Mouse (Mus musculus) limb, embryonic 13.5 days (tissue): ENCODE results near the gene Wdr46. TPM values are rescaled to one million over a fixed set of nuclear protein-coding genes. Genes with fewer than 3 reads are reported as not detected.
"Not testable (repeated sequence)": the region's sequence is repeated elsewhere in the genome, so short reads cannot be mapped to it uniquely, and the experiment has no call there.

Source experiments
- ATAC-seq: fragments of 200-750 bp; cut with Nextera tagmentation; 2 replicates; pipeline ENCODE4 v1.8.0; 2017; ENCODE audit warnings: low read depth, moderate number of reproducible peaks, moderate TSS enrichment; ENCODE audit not compliant: low FRiP score
- H3K27ac ChIP-seq: fragments of 300-500 bp; sonication (generic); 2 replicates; pipeline ENCODE4 v1.5.1; 2015; ENCODE audit warnings: inconsistent platforms, mild to moderate bottlenecking, moderate library complexity
- H3K27me3 ChIP-seq: fragments of 300-500 bp; sonication (generic); 2 replicates; pipeline ENCODE4 v1.6.1; 2015; ENCODE audit warnings: mild to moderate bottlenecking, inconsistent platforms
- H3K36me3 ChIP-seq: fragments of 300-500 bp; sonication (generic); 2 replicates; pipeline ENCODE4 v1.6.1; 2015; ENCODE audit warnings: inconsistent platforms, mild to moderate bottlenecking, moderate library complexity
- H3K4me1 ChIP-seq: fragments of 300-500 bp; sonication (generic); 2 replicates; pipeline ENCODE4 v1.6.1; 2015; ENCODE audit warnings: inconsistent platforms
- H3K4me2 ChIP-seq: fragments of 300-500 bp; sonication (generic); replicated peaks from 2 replicates; pipeline ENCODE4 v1.6.1; 2015; ENCODE audit warnings: inconsistent platforms, mild to moderate bottlenecking, moderate library complexity
- H3K4me3 ChIP-seq: fragments of 300-500 bp; sonication (generic); 2 replicates; pipeline ENCODE4 v1.5.1; 2015; ENCODE audit warnings: moderate library complexity, mild to moderate bottlenecking, inconsistent platforms
- H3K9ac ChIP-seq: fragments of 300-500 bp; sonication (generic); 2 replicates; pipeline ENCODE4 v1.6.1; 2015; ENCODE audit warnings: mild to moderate bottlenecking, inconsistent platforms
- H3K9me3 ChIP-seq: fragments of 300-500 bp; sonication (generic); 2 replicates; pipeline ENCODE4 v1.6.1; 2016; ENCODE audit warnings: inconsistent platforms
- WGBS: fragments of 180-500 bp; shearing (Covaris S2); methylation state at CpG from one replicate; pipeline ENCODE4 v1.1.7; 2015; 5-methylcytosine and 5-hydroxymethylcytosine counted together
- polyA plus RNA-seq: library from polyadenylated mRNA; unstranded; fragments of >200 nt; fragmentation: Nextera tagmentation; extraction: Ambion mirVana; gene quantifications from 2 replicates; pipeline ENCODE4 v1.2.1, GENCODE M21; 2015

Wdr46 gene
- polyA plus RNA-seq = 35.4 and 37.0 TPM in 2 replicates

- peak within 1 kb of the TSS; percentile 84 for H3K4me3 ChIP-seq
- H3K36me3 ChIP-seq = peaks cover 63% of the 10 kb centered on the region
- peak within 1 kb of the TSS; percentile 98 for H3K4me2 ChIP-seq
- no peak within 1 kb of the TSS for H3K27ac ChIP-seq
- H3K27me3 ChIP-seq = no peaks in the 10 kb centered on the region
- ATAC-seq = peak; percentile 93
- WGBS = under 1% methylated on average over 36 of the region's 36 CpGs
- no peaks in the 10 kb centered on the region for H3K9me3 ChIP-seq
- peak within 1 kb of the TSS; percentile 87 for H3K9ac ChIP-seq
- H3K4me1 ChIP-seq = peaks cover 21% of the 10 kb centered on the region
Observed at GRCm38 (mm10) chr17:33940206-33940805, at the start of gene Wdr46, which contains the start of gene Pfdn6. TSS of gene Wdr46 (plus strand) at chr17:33940660. TSS of gene Pfdn6 (minus strand) at chr17:33940343.

DNA sequence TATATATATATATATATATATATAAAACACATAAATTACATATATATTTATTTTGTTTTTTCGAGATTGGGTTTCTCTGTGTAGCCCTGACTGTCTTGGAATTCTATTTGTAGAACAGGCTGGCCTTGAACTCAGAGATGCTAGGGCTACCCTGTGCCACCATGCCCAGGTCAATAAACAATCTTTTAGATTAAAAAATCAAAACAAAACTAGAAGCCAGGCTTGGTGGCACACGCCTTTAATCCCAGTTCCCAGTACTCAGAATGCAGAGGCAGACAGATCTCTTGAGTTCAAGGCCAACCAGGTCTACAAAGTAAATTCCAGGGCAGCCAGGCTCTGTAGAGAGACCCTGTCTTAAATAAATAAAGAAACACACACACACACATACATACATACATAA lies 49.1 kb upstream of the Wdr46 start:
- 66% methylated on average over 2 of the region's 2 CpGs for WGBS
- peaks cover 22% of the 10 kb centered on the region for H3K4me1 ChIP-seq
- no peak for ATAC-seq
- no peak overlapping the region for H3K4me2 ChIP-seq
- H3K27ac ChIP-seq = no peak overlapping the region
- no peaks in the 10 kb centered on the region for H3K27me3 ChIP-seq
- peaks cover 4% of the 10 kb centered on the region for H3K36me3 ChIP-seq
- H3K9ac ChIP-seq = no peak overlapping the region
- no peaks in the 10 kb centered on the region for H3K9me3 ChIP-seq
- no peak overlapping the region for H3K4me3 ChIP-seq

- not testable (repeated sequence) for H3K9me3 ChIP-seq, H3K4me2 ChIP-seq, H3K27ac ChIP-seq, ATAC-seq, H3K36me3 ChIP-seq, H3K4me3 ChIP-seq, H3K9ac ChIP-seq, H3K27me3 ChIP-seq
- WGBS = 68% methylated on average over 6 of the region's 6 CpGs
- H3K4me1 ChIP-seq = peaks cover 22% of the 10 kb centered on the region
Observed at GRCm38 (mm10) chr17:33891892-33892291, 48.6 kb upstream of the Wdr46 start.

GRCm38 (mm10) chr17:33892429-33892828 lies 48.0 kb upstream of the Wdr46 start:
- Histone ChIP-seq H3K4me2 (no peak overlapping the region), H3K36me3 (no peaks in the 10 kb centered on the region), H3K27ac (no peak overlapping the region), H3K4me3 (no peak overlapping the region), H3K9me3 (no peaks in the 10 kb centered on the region), H3K4me1 (peaks cover 22% of the 10 kb centered on the region), H3K9ac (no peak overlapping the region), H3K27me3 (no peaks in the 10 kb centered on the region)
- 23% methylated on average over 7 of the region's 7 CpGs for WGBS
- no peak for ATAC-seq

- not testable (repeated sequence) for H3K9me3 ChIP-seq, ATAC-seq, H3K9ac ChIP-seq, H3K4me2 ChIP-seq, H3K27ac ChIP-seq, H3K27me3 ChIP-seq, H3K4me3 ChIP-seq, H3K36me3 ChIP-seq
- 79% methylated on average over 4 of the region's 4 CpGs for WGBS
- H3K4me1 ChIP-seq = peaks cover 18% of the 10 kb centered on the region
Observed at GRCm38 (mm10) chr17:33893011-33893410, 47.4 kb upstream of the Wdr46 start.

DNA sequence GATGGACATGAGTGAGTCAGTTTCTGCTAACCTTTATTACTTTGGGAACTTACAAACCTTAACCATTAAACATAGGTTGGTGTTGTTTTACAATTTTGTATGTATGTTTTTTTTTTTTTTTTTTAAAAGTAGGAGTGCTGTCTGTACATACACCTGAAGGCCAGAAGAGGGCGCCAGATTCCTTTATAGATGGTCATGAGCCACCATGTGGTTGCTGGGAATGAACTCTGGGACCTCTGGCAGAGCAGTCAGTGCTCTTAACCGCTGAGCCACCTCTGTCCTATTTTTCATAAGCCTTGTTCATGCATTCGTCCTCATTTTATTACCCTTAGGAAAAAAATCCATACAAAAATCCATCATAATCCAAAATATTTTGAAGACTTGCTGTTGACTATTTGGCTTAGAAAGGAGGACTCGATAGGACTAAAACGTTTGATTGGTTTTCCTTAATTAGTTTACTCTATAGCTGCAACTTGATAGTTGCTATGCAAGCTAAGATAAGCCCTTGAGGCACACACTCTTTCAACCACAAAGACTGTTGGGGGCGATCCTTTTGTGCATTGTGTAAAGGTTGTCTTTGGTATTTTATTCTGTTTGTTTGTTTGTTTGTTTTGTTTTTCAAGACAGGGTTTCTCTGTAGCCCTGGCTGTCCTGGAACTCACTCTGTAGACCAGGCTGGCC lies 43.2 kb upstream of the Wdr46 start:
- Histone ChIP-seq H3K27me3 (no peaks in the 10 kb centered on the region), H3K9me3 (no peaks in the 10 kb centered on the region), H3K9ac (no peak overlapping the region), H3K36me3 (no peaks in the 10 kb centered on the region), H3K27ac (no peak overlapping the region), H3K4me1 (no peaks in the 10 kb centered on the region), H3K4me2 (no peak overlapping the region), H3K4me3 (no peak overlapping the region)
- ATAC-seq = no peak
- WGBS = 46% methylated on average over 6 of the region's 6 CpGs

DNA sequence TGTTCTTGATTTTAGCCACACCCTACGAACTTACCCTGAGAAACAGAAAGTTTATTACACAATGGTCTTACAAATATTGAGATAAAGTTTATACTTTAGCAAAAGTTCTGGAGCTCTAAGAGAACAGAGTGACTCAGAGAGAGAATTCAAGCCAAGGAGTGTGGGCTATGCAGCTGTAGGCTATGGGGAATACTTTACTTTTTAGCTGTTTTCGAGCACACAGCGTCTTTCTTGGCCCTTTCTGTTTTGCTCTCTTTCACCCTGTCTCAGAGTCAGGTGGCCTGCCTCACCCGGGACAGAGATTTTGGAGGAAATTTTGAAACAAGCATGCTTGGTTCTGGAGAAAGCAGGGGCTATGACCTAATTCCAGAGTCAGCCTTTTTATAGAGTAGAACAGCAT lies 42.3 kb upstream of the Wdr46 start:
- H3K36me3 ChIP-seq, H3K4me2 ChIP-seq, H3K27me3 ChIP-seq, H3K4me3 ChIP-seq, H3K9me3 ChIP-seq, H3K27ac ChIP-seq, ATAC-seq, H3K4me1 ChIP-seq, H3K9ac ChIP-seq: not testable (repeated sequence)
- 84% methylated on average over 4 of the region's 4 CpGs for WGBS

DNA sequence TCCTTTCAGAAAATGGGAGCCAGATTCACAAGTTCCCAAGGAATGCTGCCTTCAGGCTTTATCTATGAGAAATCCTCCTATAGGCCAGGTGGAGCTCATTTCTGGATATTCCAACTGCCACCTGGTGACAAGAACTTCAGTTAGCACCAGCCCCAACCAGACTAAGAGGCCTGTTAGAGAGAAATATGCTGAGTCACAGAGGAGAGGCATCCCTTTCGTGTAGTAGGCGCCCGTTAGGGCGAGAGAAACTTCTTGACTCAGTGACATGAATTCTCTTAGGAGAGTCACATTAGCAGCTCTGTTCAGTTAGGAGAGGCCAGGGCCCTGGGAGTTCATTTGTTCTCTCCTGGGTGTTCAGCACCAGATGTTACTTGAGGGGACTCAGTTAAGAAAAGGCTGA lies 40.8 kb upstream of the Wdr46 start:
- Histone ChIP-seq H3K27ac (no peak overlapping the region), H3K36me3 (no peaks in the 10 kb centered on the region), H3K4me2 (no peak overlapping the region), H3K4me3 (no peak overlapping the region), H3K9me3 (no peaks in the 10 kb centered on the region), H3K9ac (no peak overlapping the region), H3K4me1 (no peaks in the 10 kb centered on the region), H3K27me3 (no peaks in the 10 kb centered on the region)
- WGBS = 72% methylated on average over 4 of the region's 4 CpGs
- ATAC-seq = no peak

DNA sequence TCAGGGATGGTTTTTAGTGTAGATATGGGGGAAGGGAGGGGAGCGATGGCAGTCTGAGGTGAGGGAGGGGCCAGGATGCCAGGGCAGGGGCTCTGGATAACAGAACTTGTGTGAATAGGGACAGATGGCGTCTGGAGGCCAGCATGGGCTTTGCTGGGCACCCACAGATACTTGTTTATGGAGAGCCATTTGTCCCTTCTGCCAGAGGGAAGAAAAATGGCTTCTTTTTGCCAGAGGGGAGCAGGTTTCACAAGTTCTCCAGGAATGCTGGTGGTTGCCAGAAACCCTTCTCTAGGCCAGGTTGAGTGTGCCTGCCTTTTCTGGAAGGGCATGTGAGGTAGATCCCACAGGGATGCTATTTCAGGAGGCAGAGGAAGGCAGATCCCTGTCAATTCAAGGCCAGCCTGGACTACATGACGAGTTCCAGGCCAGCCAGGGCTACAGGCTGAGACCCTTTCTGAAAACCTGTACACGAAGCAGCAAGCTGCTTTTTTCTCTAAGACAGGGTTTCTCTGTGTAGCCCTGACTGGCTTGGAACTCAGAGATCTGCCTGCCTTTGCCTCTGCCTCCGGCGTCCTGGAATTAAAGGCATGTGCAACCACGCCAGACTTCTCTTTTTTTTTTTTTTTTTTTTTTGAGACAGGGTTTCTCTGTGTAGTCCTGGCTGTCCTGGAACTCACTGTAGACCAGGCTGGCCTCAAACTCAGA lies 40.0 kb upstream of the Wdr46 start:
- H3K4me1 ChIP-seq = no peaks in the 10 kb centered on the region
- no peak for ATAC-seq
- no peaks in the 10 kb centered on the region for H3K27me3 ChIP-seq
- H3K9ac ChIP-seq = no peak overlapping the region
- no peak overlapping the region for H3K4me2 ChIP-seq
- H3K9me3 ChIP-seq = no peaks in the 10 kb centered on the region
- H3K4me3 ChIP-seq = no peak overlapping the region
- WGBS = 65% methylated on average over 7 of the region's 7 CpGs
- no peaks in the 10 kb centered on the region for H3K36me3 ChIP-seq
- no peak overlapping the region for H3K27ac ChIP-seq

- Histone ChIP-seq H3K9ac (no peak overlapping the region), H3K4me1 (no peaks in the 10 kb centered on the region), H3K4me2 (no peak overlapping the region), H3K9me3 (no peaks in the 10 kb centered on the region), H3K4me3 (no peak overlapping the region), H3K27me3 (no peaks in the 10 kb centered on the region), H3K27ac (no peak overlapping the region), H3K36me3 (no peaks in the 10 kb centered on the region)
- ATAC-seq = no peak
- 82% methylated on average over 4 of the region's 4 CpGs for WGBS
Observed at GRCm38 (mm10) chr17:33900989-33901314, 39.5 kb upstream of the Wdr46 start.

- H3K9me3 ChIP-seq = no peaks in the 10 kb centered on the region
- ATAC-seq = no peak
- H3K27ac ChIP-seq = no peak overlapping the region
- no peaks in the 10 kb centered on the region for H3K27me3 ChIP-seq
- H3K9ac ChIP-seq = no peak overlapping the region
- H3K4me2 ChIP-seq = no peak overlapping the region
- H3K36me3 ChIP-seq = no peaks in the 10 kb centered on the region
- WGBS = 66% methylated on average over 4 of the region's 4 CpGs
- no peak overlapping the region for H3K4me3 ChIP-seq
- H3K4me1 ChIP-seq = no peaks in the 10 kb centered on the region
Observed at GRCm38 (mm10) chr17:33901653-33902052, 38.8 kb upstream of the Wdr46 start.

DNA sequence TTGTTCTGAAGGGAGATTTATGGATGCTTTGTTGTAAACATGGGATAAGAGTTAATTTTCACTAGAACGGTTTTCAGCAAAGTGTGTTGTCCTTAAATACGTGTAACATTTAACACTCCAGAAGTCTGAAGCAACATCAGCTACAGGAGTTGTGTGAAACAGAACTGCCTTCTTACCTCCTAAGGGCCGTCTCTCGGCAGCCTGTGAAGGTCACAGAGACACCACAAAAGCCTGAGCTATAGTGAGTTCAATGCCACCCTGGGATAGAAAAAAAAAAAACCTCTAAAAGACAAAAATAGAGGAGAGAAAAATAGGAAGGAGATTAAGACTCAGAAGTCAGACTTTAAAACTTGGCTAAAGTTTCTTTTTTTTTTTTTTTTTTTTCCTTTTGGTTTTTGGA lies 38.4 kb upstream of the Wdr46 start:
- H3K4me3 ChIP-seq = no peak overlapping the region
- no peak overlapping the region for H3K4me2 ChIP-seq
- no peak overlapping the region for H3K27ac ChIP-seq
- no peaks in the 10 kb centered on the region for H3K36me3 ChIP-seq
- H3K4me1 ChIP-seq = no peaks in the 10 kb centered on the region
- no peak for ATAC-seq
- H3K9ac ChIP-seq = no peak overlapping the region
- no peaks in the 10 kb centered on the region for H3K27me3 ChIP-seq
- H3K9me3 ChIP-seq = no peaks in the 10 kb centered on the region
- 27% methylated on average over 4 of the region's 4 CpGs for WGBS
